Mouse (Mus musculus): ENCODE data around the gene Mmp27.

The Mmp27 gene

GRCm38 (mm10) chr9:7571162-7571561 is at the start of gene Mmp27:
TSS of gene Mmp27 (plus strand) at chr9:7571396.
- no peak for DNase-seq (ENCODE audit: low spot score)

GRCm38 (mm10) chr9:7526255-7526940 is 44.8 kb upstream of the Mmp27 start:
- DNase-seq (ENCODE audit: low spot score), result no peak

- DNase-seq (ENCODE audit: low spot score), result no peak
Measured at GRCm38 (mm10) chr9:7542763-7543162, 28.4 kb upstream of the Mmp27 start.

GRCm38 (mm10) chr9:7544923-7545457 is 26.2 kb upstream of the Mmp27 start:
- no peak for DNase-seq (ENCODE audit: low spot score)

GRCm38 (mm10) chr9:7545471-7545870 is 25.7 kb upstream of the Mmp27 start:
- DNase-seq (ENCODE audit: low spot score), result peak; percentile 4

- no peak for DNase-seq (ENCODE audit: low spot score)
Measured at GRCm38 (mm10) chr9:7545920-7546319, 25.3 kb upstream of the Mmp27 start.

GRCm38 (mm10) chr9:7551943-7552342 is 19.3 kb upstream of the Mmp27 start:
- DNase-seq (ENCODE audit: low spot score), result no peak

GRCm38 (mm10) chr9:7553536-7553935 is 17.7 kb upstream of the Mmp27 start:
- DNase-seq (ENCODE audit: low spot score), result no peak

- no peak for DNase-seq (ENCODE audit: low spot score)
Measured at GRCm38 (mm10) chr9:7554382-7554781, 16.8 kb upstream of the Mmp27 start.

- no peak for DNase-seq (ENCODE audit: low spot score)
Measured at GRCm38 (mm10) chr9:7558221-7559017, 12.8 kb upstream of the Mmp27 start, which contains the start of gene Mmp8. TSS of gene Mmp8 (plus strand) at chr9:7558456.

GRCm38 (mm10) chr9:7560026-7560425 is 11.2 kb upstream of the Mmp27 start:
- no peak for DNase-seq (ENCODE audit: low spot score)

- no peak for DNase-seq (ENCODE audit: low spot score)
Measured at GRCm38 (mm10) chr9:7567376-7567775, 3.8 kb upstream of the Mmp27 start.

- no peak for DNase-seq (ENCODE audit: low spot score)
Measured at GRCm38 (mm10) chr9:7567923-7568322, 3.3 kb upstream of the Mmp27 start.

- no peak for DNase-seq (ENCODE audit: low spot score)
Measured at GRCm38 (mm10) chr9:7570485-7570884, 711 bp upstream of the Mmp27 start.

GRCm38 (mm10) chr9:7572188-7572587 is 992 bp downstream of the Mmp27 start:
- no peak for DNase-seq (ENCODE audit: low spot score)

GRCm38 (mm10) chr9:7572663-7573308 is 1.6 kb downstream of the Mmp27 start:
- DNase-seq (ENCODE audit: low spot score), result no peak

- DNase-seq (ENCODE audit: low spot score), result no peak
Measured at GRCm38 (mm10) chr9:7575526-7575925, 4.3 kb downstream of the Mmp27 start.

GRCm38 (mm10) chr9:7577371-7577770 is 6.2 kb downstream of the Mmp27 start:
- DNase-seq (ENCODE audit: low spot score), result no peak

GRCm38 (mm10) chr9:7590063-7590462 is 18.9 kb downstream of the Mmp27 start:
- no peak for DNase-seq (ENCODE audit: low spot score)

GRCm38 (mm10) chr9:7593272-7593812 is 22.1 kb downstream of the Mmp27 start:
- DNase-seq (ENCODE audit: low spot score), result no peak

GRCm38 (mm10) chr9:7594816-7595540 is 23.8 kb downstream of the Mmp27 start:
- DNase-seq (ENCODE audit: low spot score), result peak; percentile 73

Data from ovary, adult 18-20 months (tissue).